Mouse (Mus musculus): ENCODE results near the gene Cep164. TPM values are rescaled to one million over a fixed set of nuclear protein-coding genes. Genes with fewer than 3 reads are reported as not detected.
A peak's percentile ranks its signal among the peaks of the same experiment; 100 is the strongest.

The Cep164 gene
- polyA plus RNA-seq, 1 experiment from 2014 or later: 6.1 TPM

GRCm38 (mm10) chr9:45832898-45833297 lies 4.4 kb upstream of the Cep164 start:
- Histone ChIP-seq H3K9ac (replicated peaks) (no peak overlapping the region), H3K9me3 (ENCODE audit: low read length) (peaks cover 6% of the 10 kb centered on the region), H3K4me3 (ENCODE audit: low read depth, low read length) (no peak overlapping the region), H3K27me3 (ENCODE audit: insufficient read depth, low read length) (no peaks in the 10 kb centered on the region), H3K27ac (ENCODE audit: low read depth) (no peak overlapping the region), H3K4me1 (ENCODE audit: insufficient read depth) (no peaks in the 10 kb centered on the region; the same call in none of the 2 replicates), H3K4me2 (ENCODE audit: low read depth, low read length) (no peak overlapping the region), H3K36me3 (replicated peaks; ENCODE audit: insufficient read depth, low read length) (no peaks in the 10 kb centered on the region)
- DNase-seq: no peak
- TF ChIP-seq CTCF (IDR thresholded peaks at IDR 0.05; ENCODE audit: low read depth) (no peak), EP300 (IDR thresholded peaks at IDR 0.05; ENCODE audit: low read depth) (no peak)
- WGBS (ENCODE audit: insufficient replicate concordance): 81% methylated on average over 2 of the region's 2 CpGs
- ATAC-seq: no peak

- 35% methylated on average over 10 of the region's 10 CpGs for WGBS (ENCODE audit: insufficient replicate concordance)
- peak; percentile 33; the same call in 1 of the 2 replicates for ATAC-seq
- Histone ChIP-seq H3K4me3 (ENCODE audit: low read depth, low read length) (peak overlapping the region; percentile 82), H3K4me2 (ENCODE audit: low read depth, low read length) (peak overlapping the region; percentile 89), H3K27ac (ENCODE audit: low read depth) (no peak overlapping the region), H3K27me3 (ENCODE audit: insufficient read depth, low read length) (no peaks in the 10 kb centered on the region), H3K4me1 (ENCODE audit: insufficient read depth) (peaks cover 3% of the 10 kb centered on the region), H3K9me3 (ENCODE audit: low read length) (peaks cover 6% of the 10 kb centered on the region), H3K9ac (replicated peaks) (no peak overlapping the region), H3K36me3 (replicated peaks; ENCODE audit: insufficient read depth, low read length) (no peaks in the 10 kb centered on the region)
- TF ChIP-seq CTCF (IDR thresholded peaks at IDR 0.05; ENCODE audit: low read depth): peak; percentile 95
- TF ChIP-seq EP300 (IDR thresholded peaks at IDR 0.05; ENCODE audit: low read depth): no peak
- peak; percentile 76 for DNase-seq
Observed at GRCm38 (mm10) chr9:45829107-45829506, 616 bp upstream of the Cep164 start.

- peak overlapping the region; percentile 89 for H3K4me2 ChIP-seq (ENCODE audit: low read depth, low read length)
- peak; percentile 34 for ATAC-seq
- no peaks in the 10 kb centered on the region for H3K36me3 ChIP-seq (replicated peaks; ENCODE audit: insufficient read depth, low read length)
- WGBS (ENCODE audit: insufficient replicate concordance): 8% methylated on average over 23 of the region's 23 CpGs
- no peaks in the 10 kb centered on the region for H3K27me3 ChIP-seq (ENCODE audit: insufficient read depth, low read length)
- TF ChIP-seq CTCF (IDR thresholded peaks at IDR 0.05; ENCODE audit: low read depth): no peak
- no peak for TF ChIP-seq EP300 (IDR thresholded peaks at IDR 0.05; ENCODE audit: low read depth)
- H3K27ac ChIP-seq (ENCODE audit: low read depth): peak overlapping the region; percentile 57
- peak overlapping the region; percentile 82 for H3K4me3 ChIP-seq (ENCODE audit: low read depth, low read length)
- H3K4me1 ChIP-seq (ENCODE audit: insufficient read depth): peaks cover 3% of the 10 kb centered on the region
- H3K9ac ChIP-seq (replicated peaks): peak overlapping the region; percentile 73
- DNase-seq: no peak
- peaks cover 6% of the 10 kb centered on the region for H3K9me3 ChIP-seq (ENCODE audit: low read length)
Observed at GRCm38 (mm10) chr9:45827663-45828290, 714 bp downstream of the Cep164 start.

- WGBS (ENCODE audit: insufficient replicate concordance): 46% methylated on average over 9 of the region's 9 CpGs
- H3K9me3 ChIP-seq (ENCODE audit: low read length): no peaks in the 10 kb centered on the region
- no peak overlapping the region for H3K27ac ChIP-seq (ENCODE audit: low read depth)
- DNase-seq (no peak), ATAC-seq (no peak)
- no peak overlapping the region for H3K4me3 ChIP-seq (ENCODE audit: low read depth, low read length)
- no peaks in the 10 kb centered on the region for H3K4me1 ChIP-seq (ENCODE audit: insufficient read depth)
- H3K36me3 ChIP-seq (replicated peaks; ENCODE audit: insufficient read depth, low read length): no peaks in the 10 kb centered on the region; the same call in 1 of the 2 replicates
- no peak for TF ChIP-seq CTCF (IDR thresholded peaks at IDR 0.05; ENCODE audit: low read depth)
- no peak for TF ChIP-seq EP300 (IDR thresholded peaks at IDR 0.05; ENCODE audit: low read depth)
- no peaks in the 10 kb centered on the region for H3K27me3 ChIP-seq (ENCODE audit: insufficient read depth, low read length)
- H3K9ac ChIP-seq (replicated peaks): no peak overlapping the region
- no peak overlapping the region for H3K4me2 ChIP-seq (ENCODE audit: low read depth, low read length)
Observed at GRCm38 (mm10) chr9:45818406-45819011, 10.0 kb downstream of the Cep164 start.

- Histone ChIP-seq H3K9ac (replicated peaks) (no peak overlapping the region), H3K36me3 (replicated peaks; ENCODE audit: insufficient read depth, low read length) (no peaks in the 10 kb centered on the region), H3K4me2 (ENCODE audit: low read depth, low read length) (no peak overlapping the region), H3K4me1 (ENCODE audit: insufficient read depth) (no peaks in the 10 kb centered on the region), H3K9me3 (ENCODE audit: low read length) (no peaks in the 10 kb centered on the region), H3K27me3 (ENCODE audit: insufficient read depth, low read length) (no peaks in the 10 kb centered on the region), H3K27ac (ENCODE audit: low read depth) (0 out of 2 replicates have a peak overlapping the region, but pooled peaks have one; percentile 34), H3K4me3 (ENCODE audit: low read depth, low read length) (no peak overlapping the region)
- DNase-seq (no peak), ATAC-seq (no peak)
- TF ChIP-seq EP300 (IDR thresholded peaks at IDR 0.05; ENCODE audit: low read depth): no peak
- no peak for TF ChIP-seq CTCF (IDR thresholded peaks at IDR 0.05; ENCODE audit: low read depth)
- 59% methylated on average over 10 of the region's 10 CpGs for WGBS (ENCODE audit: insufficient replicate concordance)
Observed at GRCm38 (mm10) chr9:45815525-45815924, 13.0 kb downstream of the Cep164 start.

- no peaks in the 10 kb centered on the region for H3K36me3 ChIP-seq (replicated peaks; ENCODE audit: insufficient read depth, low read length)
- no peak for TF ChIP-seq EP300 (IDR thresholded peaks at IDR 0.05; ENCODE audit: low read depth)
- no peak for TF ChIP-seq CTCF (IDR thresholded peaks at IDR 0.05; ENCODE audit: low read depth)
- no peak for ATAC-seq
- no peak overlapping the region for H3K9ac ChIP-seq (replicated peaks)
- H3K9me3 ChIP-seq (ENCODE audit: low read length): no peaks in the 10 kb centered on the region
- 0 out of 2 replicates have a peak overlapping the region, but pooled peaks have one; percentile 34 for H3K27ac ChIP-seq (ENCODE audit: low read depth)
- H3K4me1 ChIP-seq (ENCODE audit: insufficient read depth): no peaks in the 10 kb centered on the region
- 77% methylated on average over 9 of the region's 9 CpGs for WGBS (ENCODE audit: insufficient replicate concordance)
- H3K4me3 ChIP-seq (ENCODE audit: low read depth, low read length): no peak overlapping the region
- no peak for DNase-seq
- no peak overlapping the region for H3K4me2 ChIP-seq (ENCODE audit: low read depth, low read length)
- H3K27me3 ChIP-seq (ENCODE audit: insufficient read depth, low read length): no peaks in the 10 kb centered on the region
Observed at GRCm38 (mm10) chr9:45815113-45815512, 13.4 kb downstream of the Cep164 start.
